Mouse (Mus musculus) erythroblast, embryonic 14.5 days (primary cell): ENCODE measurements around the gene Clk3.

ENCODE experiments used
- GATA1 ChIP-seq: IDR thresholded peaks from 2 replicates; pipeline ENCODE4 v1.6.1; 2012; ENCODE audit warnings: low read length, inconsistent platforms, mixed read lengths
- TAL1 ChIP-seq: IDR thresholded peaks from 3 replicates; pipeline ENCODE4 v1.6.1; 2012; ENCODE audit warnings: low read length, inconsistent platforms, mixed read lengths

GRCm38 (mm10) chr9:57806066-57806481 is 40.4 kb upstream of the Clk3 start:
- TF ChIP-seq GATA1 = no peak
- no peak for TF ChIP-seq TAL1
